Mouse (Mus musculus) R1 (cell line): ENCODE measurements around the gene Ube2o.

Experiments used
- DNase-seq: peaks from one replicate; pipeline ENCODE4 v3.0.0-alpha.2; 2018; ENCODE audit warnings: low read depth, low spot score

Gene Ube2o

DNA sequence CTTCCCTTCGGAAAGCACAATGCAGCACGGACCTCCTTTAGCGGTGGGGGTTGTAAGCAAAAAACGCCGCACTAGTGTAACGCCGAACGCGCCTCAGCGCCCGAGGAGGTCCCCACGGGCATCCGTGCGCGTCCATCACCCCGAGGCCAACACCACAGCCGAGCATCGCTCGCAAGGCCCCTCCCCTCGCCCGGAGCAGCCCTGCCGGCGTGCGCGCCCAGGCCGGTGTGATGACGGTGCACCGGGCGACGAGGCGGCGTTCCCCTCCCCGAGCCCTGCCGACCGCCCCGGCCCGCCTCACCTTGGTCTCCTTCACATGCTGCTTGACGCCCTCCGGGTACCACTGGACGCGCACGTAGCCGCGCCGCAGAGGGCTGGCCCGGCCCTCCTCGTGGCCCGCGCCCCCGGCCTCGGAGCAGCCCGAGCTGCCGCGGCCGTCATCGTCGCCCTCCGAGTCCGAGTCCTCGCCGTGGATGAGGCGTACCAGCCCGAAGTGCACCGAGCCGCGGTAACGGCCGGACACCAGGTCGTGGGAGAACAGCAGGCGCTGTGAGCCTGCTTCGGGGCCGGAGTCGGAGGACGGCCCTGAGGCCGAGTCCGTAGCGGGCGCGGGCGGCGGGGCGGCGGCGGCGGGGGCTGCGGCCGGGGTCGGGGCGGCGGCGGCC lies 404 bp downstream of the Ube2o start:
- peak; percentile 32 for DNase-seq

DNA sequence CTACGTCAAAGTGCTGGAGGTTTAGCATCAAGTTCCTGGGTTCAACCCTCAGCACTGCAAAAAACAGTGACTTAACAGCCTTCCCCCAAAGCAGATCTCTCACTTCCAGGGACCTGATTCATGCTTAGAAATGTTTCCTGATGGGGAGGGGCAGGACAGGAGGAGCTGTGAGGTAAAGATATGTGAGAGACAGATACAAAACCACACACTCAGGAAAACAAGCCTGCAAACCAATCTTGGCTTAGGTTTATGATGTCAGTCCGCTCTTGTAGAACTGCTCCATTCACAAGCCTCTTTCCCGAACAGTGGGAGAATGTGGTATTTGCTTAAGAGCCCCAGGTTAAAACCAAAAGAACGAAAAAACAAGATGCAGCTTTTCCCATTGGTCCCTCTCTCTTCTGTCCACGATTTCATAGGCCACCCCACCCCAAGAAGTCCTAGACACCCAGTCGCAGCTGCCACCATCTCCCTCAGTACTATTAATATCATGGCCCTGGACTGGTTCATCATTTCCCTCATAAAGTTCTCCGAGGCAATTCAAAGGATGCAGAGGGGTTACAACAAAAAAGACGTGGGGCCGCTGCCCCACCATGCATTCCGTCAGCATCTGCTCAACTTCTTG lies 1.1 kb downstream of the Ube2o start:
- DNase-seq, result no peak

DNA sequence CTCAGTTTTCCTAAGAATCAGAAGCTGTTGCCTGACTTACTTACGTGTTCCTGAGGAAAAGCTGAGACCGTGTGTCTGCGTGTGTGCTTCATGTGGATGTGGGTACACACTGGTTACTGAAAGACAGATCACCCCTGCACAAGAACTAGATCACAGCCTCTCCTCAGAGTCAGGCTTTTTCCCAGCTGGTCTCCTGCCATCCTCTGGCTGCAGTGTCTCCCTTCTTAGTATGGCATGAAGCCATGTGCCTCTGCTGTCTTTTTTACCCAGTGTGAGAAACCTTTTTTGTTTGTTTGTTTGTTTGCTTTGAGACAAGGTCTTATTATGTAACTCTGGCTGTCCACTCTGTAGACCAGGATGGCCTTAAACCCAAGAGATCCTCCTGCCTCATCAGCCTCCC lies 2.0 kb downstream of the Ube2o start:
- DNase-seq, result no peak

DNA sequence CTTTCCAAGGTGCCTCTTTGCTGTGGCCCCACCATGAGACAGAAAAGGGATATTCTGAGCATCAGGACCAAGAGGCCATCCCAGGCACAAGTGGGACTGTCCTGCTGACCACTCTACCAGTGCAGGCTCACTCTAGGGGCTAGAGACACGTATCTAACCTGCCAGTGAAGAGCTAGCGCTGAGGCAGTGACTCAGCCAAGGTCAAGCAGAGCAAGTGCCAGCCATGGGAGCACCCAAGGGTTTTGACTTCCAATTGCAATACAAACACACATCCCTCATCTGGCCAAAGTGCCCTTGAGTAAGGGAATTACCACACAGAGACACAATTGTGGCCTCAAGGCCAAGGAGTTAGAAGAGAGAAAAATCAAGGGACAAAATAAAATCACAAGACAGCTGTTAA lies 5.9 kb downstream of the Ube2o start:
- no peak for DNase-seq

DNA sequence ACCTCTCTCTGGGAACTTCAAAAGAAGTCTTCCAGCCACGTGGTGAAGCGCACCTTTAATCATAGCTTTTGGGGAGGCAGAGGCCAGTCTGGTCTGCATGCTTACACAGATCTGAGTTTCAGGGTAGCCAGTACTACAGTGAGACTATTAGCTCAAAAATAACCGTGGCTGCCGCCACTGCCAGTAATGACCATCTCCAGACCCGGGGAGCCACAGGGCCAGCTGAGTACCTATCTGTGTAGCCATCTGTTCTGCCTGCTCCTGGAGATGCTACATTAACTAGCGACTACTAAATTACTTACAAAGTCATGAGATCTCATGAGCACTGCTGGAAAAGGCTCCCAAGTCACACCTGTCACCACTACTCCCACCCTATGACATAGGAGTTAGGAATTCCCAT lies 6.3 kb downstream of the Ube2o start:
- no peak for DNase-seq

DNA sequence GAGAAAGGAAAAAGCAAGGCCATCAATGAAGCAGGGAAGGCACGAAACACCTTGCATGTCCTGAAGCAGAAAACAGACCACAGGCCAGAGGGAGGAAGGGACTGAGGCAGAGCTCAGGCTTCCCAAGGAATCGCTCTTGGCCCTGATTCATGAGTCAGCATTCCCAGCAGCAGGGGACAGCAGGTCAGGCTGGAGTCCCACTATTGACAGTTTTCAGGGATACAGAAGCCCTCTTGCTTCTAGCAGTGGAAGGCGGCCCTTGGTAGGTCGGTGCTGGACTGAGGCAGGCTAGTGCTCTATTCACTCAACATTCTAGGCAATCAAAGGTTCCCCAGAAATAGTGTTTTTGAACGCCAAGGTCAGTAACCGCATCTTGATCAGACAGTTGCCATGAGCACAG lies 6.8 kb downstream of the Ube2o start:
- DNase-seq, result no peak

DNA sequence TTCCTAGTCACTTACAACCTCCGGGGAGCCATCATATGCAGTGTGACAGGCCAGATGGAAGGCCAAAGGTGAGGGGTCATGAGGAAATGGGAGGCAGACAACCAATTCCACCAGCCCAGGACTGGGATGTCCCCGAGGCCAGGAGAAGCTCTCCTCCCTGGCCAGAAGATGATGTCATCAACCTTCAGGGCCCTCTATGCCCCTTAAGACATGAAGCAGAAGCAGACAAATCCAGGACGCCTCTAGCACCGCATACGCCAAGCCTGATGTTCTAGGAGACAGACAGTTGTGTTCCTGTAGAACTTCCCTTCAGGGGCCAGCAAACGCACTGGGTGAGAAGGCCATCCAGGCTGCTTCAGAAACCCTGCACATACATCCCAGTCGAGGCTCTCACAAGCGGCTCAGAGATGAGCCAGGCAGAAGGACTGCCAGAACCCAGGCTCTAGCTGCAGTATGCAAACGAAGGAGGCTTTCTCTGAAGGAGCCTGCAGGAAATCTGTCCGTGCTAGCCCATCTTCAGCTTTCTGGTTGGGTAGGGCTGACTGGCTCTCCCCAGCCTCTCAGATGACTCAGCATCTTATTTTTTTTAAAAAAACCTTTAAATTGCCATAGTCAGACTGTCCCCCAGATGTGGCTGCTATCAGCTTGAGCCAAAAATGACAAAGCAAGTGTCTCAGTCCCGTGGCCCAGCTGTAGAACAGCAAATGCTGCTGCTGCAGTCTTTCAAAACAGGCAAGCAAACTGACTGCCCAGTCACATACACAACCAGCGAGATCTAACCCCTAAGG lies 8.3 kb downstream of the Ube2o start:
- peak; percentile 36 for DNase-seq

DNA sequence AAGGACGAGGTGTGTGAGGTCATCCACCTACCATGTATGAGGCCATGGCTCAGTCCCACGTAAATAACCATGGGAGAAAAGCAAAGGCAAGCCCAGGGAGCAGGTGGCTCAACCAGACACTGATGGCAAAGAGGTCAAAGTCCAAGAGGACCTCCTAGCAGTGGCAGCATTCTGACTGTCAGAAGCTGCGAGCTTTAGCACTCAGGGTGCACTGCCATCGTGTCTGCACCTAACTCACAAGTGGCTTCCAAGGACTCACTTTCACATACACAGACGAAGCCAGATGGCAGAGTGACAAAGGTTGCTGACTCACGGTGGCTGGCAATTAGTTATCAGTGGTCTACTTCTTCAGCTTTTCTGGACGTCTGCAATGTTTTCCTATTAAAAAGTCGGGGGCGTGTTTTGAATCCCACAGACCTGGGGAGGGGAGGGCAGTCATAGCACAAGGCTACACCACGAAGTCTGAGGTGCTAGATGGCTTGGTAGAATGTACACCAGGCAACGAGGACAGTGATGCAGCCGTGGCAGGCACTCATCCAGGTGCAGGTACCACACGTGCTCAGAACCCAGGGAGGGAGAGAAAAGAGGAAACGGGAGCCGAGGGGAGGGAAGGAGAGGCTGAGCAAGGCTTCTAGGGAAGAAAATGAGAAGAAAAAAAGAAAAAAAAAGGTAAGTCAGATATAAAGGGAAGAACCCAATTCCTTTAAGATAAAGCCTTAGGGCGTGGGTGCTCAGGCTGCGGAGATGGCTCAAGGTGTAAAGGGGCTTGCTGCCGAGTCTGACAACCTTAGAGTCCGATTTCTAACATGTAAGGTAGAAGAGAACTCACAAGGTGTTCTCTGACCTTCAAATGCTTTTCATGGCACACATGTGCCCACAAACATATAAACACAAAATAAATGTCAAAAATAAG lies 9.2 kb downstream of the Ube2o start:
- no peak for DNase-seq

DNA sequence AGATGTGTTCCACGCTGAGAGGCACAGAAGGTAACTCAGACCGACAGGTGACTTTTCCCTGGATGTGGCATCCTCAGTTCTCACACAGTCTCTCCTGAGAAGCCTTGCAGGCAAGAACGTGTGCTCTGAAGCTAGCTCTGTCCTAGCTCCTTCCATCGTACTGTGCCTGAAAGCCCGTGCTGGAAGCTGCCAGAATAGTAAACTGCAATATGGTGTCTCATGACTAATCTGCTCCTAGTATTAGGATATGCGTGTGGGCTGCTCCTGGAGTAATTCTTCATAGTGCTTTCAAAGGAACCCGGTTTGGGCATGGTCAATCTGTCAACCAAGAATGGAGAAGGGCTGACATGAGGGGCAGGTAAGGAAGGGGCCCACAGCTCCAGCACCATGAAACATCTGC lies 10.4 kb downstream of the Ube2o start:
- no peak for DNase-seq

DNA sequence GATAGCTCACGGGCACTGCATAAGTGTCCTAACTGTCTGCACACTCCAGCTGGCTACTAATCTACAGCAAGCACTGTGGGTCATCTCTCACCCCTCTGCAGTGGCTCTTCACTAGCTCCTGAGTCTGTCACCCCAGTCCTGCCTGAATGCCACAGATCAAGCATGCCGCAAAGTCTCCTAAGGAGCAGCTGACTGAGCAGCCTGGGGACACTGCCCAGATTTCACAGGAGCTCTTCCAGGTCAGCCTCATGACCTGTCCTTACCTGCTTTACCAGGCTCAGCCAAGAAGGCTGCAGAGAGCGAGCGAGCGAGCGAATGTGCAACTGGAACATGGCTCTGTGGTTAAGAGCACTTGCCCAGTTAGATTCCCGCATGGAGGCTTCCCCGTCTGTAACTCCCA lies 13.7 kb downstream of the Ube2o start:
- no peak for DNase-seq

DNA sequence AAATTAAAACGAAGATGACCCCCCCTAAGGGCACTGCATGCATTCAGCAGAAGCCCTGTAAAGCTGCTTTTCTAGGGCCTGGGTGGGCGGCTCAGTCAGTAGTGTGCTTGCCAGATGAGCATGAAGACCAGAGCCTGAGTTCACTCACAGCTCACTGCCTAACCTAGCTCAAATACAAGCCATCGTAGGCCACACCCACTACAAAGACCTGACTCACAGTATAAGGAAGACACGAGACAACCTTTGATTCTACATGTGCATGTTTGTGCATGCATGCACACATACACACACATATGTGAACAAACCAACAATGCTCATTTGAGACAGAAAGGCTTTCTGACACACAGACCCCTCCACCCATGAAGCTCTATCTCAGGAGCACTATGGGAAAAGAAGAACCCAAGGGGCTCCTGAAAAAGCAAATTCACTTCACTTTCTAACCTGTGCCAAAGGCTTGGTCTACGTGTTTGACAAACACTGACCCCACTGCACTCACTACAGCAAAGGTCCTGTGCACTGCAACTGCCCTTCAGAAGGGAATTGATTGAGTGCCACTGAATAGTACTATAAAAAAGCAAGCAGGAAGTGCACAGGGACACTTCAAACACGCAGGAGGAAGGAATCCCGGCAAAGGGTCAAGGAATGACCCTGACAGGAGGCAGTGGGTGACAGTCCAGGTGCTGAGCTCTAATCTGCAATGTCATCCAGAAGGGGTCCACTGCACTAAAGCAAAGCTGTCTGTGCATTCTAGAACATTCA lies 15.8 kb downstream of the Ube2o start:
- no peak for DNase-seq

DNA sequence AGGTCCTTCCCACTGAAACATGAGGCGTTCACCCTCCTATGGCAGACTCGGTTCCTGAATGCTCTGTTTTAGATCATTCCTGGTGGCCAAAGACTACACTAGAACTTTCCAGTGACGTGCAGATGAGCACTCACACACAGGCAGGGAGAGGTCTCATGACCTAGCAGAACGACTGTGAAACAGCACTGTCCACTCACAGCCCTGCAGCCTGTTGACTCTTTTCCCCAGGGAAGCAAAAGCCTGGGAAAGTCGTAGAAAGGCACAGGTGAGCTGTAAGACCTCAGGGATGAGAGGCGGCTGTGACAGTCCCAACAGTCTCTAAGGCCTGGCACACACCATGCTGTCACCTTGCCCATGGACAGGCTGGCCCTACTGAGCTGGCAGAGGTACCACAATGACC lies 24.9 kb downstream of the Ube2o start:
- DNase-seq, result no peak

DNA sequence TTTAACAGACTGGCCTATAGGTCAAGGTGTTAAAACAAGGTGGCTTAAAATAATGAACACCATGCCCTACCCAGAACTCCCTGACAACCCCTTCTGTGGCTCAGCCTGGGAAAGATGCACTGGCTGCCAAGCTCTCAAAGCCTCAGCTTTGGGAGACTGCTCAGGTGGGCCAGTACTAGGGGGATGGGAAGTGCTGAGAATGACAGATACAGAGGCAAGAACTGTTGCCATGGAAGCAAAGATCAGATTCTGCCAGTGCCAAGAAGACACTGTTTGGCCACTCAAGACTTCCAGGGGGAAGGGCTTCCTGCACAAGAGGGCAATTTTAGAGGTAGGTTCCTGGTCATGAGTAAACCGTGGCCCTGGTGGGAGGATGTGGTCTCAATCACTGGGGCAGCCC lies 25.7 kb downstream of the Ube2o start:
- DNase-seq, result no peak

DNA sequence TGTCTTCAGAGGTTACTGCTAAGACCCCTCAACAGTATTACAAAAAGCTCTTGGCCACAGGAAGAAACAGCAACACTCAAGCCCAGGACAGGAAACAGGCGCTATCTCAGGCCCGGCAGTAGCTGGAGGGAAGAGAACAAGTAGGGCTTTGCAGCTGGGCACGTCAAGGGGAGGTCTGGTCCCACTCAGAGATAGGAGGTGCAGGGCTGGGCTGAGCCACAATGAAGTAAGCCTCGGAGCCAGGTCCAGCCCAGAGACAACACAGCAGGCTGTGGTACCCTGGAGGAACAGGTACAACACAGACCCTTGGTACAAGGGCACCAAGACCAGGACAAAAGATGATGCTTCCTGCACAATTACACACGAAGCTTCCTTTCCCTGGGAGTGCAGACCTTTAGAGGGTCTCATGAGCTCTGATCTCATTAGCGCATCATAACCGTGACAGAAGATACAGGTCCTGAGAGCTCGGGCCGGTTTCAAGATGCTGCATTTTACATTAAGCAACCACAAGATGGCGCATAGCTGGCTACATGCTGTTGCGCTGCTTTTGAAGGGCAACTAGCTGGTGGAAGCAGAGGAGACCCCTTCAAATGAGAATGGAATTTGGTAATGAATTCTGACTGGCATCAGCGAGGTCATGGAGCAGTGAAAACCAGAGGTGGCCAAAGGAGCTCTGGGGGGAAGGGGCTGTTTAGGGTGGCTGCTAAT lies 26.9 kb downstream of the Ube2o start:
- DNase-seq, result peak; percentile 76

DNA sequence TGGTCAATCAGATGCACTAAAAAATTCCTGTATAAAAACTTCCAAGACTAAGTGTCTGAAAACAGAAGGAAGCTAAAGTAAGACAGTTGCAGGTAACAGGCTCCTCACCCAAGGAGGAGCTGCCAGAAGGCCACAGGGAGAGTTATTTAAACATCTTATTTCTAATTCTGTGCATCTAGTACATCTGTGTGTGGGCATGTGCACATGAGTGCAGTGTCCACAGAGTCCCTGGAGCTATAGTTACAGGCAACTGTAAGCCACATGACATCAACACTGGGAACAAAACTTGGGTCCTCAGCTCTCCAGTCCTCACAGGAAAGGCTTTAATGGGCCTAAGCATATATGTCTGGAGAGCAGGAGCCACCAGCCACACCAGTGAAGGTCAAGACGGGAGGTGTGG lies 29.1 kb downstream of the Ube2o start:
- DNase-seq, result no peak

DNA sequence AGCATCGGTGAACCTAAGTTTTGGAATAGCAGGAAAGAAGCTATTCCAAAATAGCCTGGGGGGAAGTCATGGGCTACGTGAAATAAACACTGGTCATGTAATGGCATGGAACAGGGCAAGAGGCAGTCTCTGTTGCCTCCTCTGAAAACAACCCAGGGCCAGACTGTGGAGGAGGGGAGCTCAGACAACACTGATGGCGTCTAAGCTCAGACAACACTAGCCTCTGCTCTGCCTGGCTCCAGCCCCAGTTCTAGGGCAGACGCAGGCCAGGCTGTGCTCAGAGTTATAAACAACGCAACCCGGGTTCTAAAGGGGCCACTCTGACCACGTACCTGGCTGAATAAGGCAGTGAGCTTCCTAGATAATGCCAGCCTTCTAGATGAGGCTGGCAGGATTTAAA lies 30.5 kb downstream of the Ube2o start:
- DNase-seq, result no peak

DNA sequence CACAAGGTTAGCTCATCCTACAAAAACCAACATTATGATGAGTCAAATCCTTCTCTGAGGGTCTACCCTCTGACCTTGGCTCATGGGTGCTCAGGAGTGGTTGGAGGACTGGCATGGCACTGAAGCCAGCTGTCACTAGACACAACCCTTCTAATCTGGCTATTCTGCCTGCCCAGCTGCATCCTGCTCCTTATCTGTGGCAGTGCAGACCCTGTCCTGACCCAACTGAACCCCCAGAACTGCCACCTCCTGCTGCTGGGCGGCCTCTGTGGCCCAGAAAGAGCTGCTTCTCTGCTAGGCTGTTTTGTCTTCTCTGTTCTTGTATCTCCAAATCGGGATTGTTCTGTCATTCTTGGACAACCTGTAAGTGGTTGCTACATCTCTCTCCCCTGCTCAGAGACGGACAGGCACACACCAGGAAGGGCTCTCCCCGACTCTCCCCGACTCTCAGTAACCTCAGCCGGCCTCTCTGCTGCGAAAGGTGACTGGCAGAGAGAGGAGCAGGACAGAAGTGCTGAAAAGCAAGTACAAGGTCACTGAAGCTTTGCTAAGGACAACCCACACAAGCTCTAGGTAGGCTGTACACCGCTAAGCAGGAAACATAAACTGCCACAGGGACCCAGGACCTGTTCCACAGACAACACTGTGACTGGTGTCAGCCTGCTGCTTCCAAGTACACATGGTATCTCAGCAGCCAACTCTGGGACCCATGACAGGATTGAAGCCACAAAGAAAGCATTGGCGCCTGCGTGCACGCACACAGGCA lies 31.8 kb downstream of the Ube2o start:
- no peak for DNase-seq

DNA sequence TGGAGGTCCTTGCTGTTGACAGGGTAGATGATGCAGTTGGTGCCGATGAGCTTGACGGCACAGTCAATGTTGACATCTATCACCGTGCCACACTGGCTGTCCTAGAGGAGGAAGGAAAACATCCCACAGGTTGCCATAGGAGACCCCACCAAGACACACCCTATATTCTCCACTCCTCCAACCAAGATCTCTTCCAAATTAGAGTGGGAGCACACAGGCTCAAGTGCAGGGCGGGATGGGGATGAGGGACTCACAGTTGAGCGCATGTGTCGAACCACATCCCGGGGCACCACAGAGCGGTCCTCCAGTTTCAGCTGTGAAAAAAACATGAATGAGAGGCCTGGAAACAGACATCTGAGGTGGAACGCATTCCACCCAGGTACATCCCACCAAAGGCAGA lies 32.5 kb downstream of the Ube2o start:
- DNase-seq, result no peak

DNA sequence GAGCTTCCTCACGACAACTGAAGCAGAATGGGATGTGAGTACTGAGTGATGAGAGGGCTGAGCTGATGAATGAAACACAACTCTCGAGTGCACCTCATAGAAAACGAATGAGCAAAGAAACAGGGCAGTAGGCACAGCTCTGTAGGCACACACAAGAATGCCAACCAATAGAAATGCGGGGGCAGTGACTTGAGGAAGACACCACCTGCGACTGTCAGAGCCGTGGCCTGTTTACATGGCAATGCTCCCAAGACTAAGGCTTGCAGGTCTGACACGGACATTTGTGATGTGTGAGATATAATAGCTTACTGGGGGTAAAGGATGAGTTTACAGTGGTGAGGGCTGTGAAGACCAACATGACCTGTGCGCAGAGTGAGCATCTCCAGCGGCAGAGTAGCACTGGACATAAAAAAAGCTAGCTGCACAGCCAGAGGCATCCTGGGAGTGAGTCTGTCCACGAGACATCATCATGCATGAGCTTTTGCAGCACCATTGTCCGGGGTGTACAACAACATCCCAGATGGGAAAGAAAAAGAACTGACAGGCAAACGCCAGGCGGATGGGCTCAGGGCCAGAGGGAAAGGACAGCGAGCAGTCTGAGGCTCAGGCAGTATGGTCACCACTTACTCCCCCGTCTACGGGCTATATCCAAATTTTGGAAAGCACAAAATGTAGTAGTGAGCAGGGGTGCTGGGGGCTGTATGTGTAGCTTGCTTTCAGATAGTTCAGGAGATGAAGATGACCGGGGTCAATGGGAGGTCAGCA lies 33.8 kb downstream of the Ube2o start:
- DNase-seq, result no peak
